Mouse (Mus musculus) heart, embryonic 16.5 days (tissue): ENCODE measurements around the gene Acss2. TPM values are rescaled to one million over a fixed set of nuclear protein-coding genes. Genes with fewer than 3 reads are reported as not detected.
"Not testable (repeated sequence)": the region's sequence is repeated elsewhere in the genome, so short reads cannot be mapped to it uniquely, and the experiment has no call there.

Experiments
- ATAC-seq: fragments of 200-750 bp; cut with Nextera tagmentation; replicated peaks from 2 replicates; pipeline ENCODE4 v1.8.0; 2017; ENCODE audit warnings: moderate number of reproducible peaks; ENCODE audit not compliant: insufficient read depth, low FRiP score; ENCODE audit errors: extremely low read depth
- H3K27ac ChIP-seq: fragments of 300-500 bp; sonication (generic); 2 replicates; pipeline ENCODE4 v1.5.1; 2014; ENCODE audit warnings: mild to moderate bottlenecking, low read length, control low read depth, moderate library complexity
- H3K27me3 ChIP-seq: fragments of 300-500 bp; sonication (generic); 2 replicates; pipeline ENCODE4 v1.6.1; 2014; ENCODE audit warnings: low read length, mixed read lengths; ENCODE audit not compliant: control insufficient read depth, insufficient read depth
- H3K36me3 ChIP-seq: fragments of 300-500 bp; sonication (generic); 2 replicates; pipeline ENCODE4 v1.6.1; 2014; ENCODE audit not compliant: control insufficient read depth, insufficient read depth
- H3K4me1 ChIP-seq: fragments of 300-500 bp; sonication (generic); 2 replicates; pipeline ENCODE4 v1.6.1; 2014; ENCODE audit warnings: low read length, mixed read lengths; ENCODE audit not compliant: control insufficient read depth, insufficient read depth
- H3K4me2 ChIP-seq: fragments of 300-500 bp; sonication (generic); 2 replicates; pipeline ENCODE4 v1.6.1; 2014; ENCODE audit warnings: low read depth, mild to moderate bottlenecking, control low read depth, low read length
- H3K4me3 ChIP-seq: fragments of 300-500 bp; sonication (generic); 2 replicates; pipeline ENCODE4 v1.5.1; 2014; ENCODE audit warnings: mild to moderate bottlenecking, control low read depth, low read length
- H3K9ac ChIP-seq: fragments of 300-500 bp; sonication (generic); 2 replicates; pipeline ENCODE4 v1.6.1; 2014; ENCODE audit warnings: low read length, control low read depth
- H3K9me3 ChIP-seq: fragments of 300-500 bp; sonication (generic); replicated peaks from 2 replicates; pipeline ENCODE4 v1.6.1; 2016; ENCODE audit warnings: low read length; ENCODE audit not compliant: control insufficient read depth
- WGBS: fragments of 180-500 bp; shearing (Covaris S2); extraction: QIAGEN DNeasy Blood & Tissue Kit; methylation state at CpG from one replicate; pipeline ENCODE4 v1.1.7; 2014; 5-methylcytosine and 5-hydroxymethylcytosine counted together
- polyA plus RNA-seq: library from polyadenylated mRNA; unstranded; fragments of >200 nt; fragmentation: Nextera tagmentation; extraction: Ambion mirVana; gene quantifications from 2 replicates; pipeline ENCODE4 v1.2.1, GENCODE M21; 2015

Gene Acss2
- polyA plus RNA-seq, 1 experiment from 2014 or later, result 24.7 TPM

- Histone ChIP-seq H3K9ac (no peak overlapping the region), H3K4me1 (peaks cover 5% of the 10 kb centered on the region), H3K9me3 (no peaks in the 10 kb centered on the region), H3K36me3 (no peaks in the 10 kb centered on the region), H3K4me2 (no peak overlapping the region), H3K27me3 (no peaks in the 10 kb centered on the region), H3K4me3 (no peak overlapping the region), H3K27ac (no peak overlapping the region)
- no peak for ATAC-seq
Measured at GRCm38 (mm10) chr2:155536292-155536691, 18.5 kb downstream of the Acss2 start.

GRCm38 (mm10) chr2:155537761-155538462 lies 20.2 kb downstream of the Acss2 start:
- Histone ChIP-seq H3K27me3 (no peaks in the 10 kb centered on the region), H3K9ac (no peak overlapping the region), H3K4me1 (peaks cover 8% of the 10 kb centered on the region), H3K9me3 (no peaks in the 10 kb centered on the region), H3K4me3 (no peak overlapping the region), H3K27ac (no peak overlapping the region), H3K4me2 (no peak overlapping the region), H3K36me3 (no peaks in the 10 kb centered on the region)
- no peak for ATAC-seq
- 65% methylated on average over 5 of the region's 5 CpGs for WGBS

GRCm38 (mm10) chr2:155538463-155539057 lies 20.8 kb downstream of the Acss2 start:
- H3K4me1 ChIP-seq, H3K36me3 ChIP-seq, H3K27ac ChIP-seq, ATAC-seq, H3K9ac ChIP-seq, H3K4me2 ChIP-seq, H3K9me3 ChIP-seq, H3K27me3 ChIP-seq: not testable (repeated sequence)
- 76% methylated on average over 16 of the region's 19 CpGs for WGBS
- 0 out of 2 replicates have a peak overlapping the region, but pooled peaks have one; percentile 8 for H3K4me3 ChIP-seq

GRCm38 (mm10) chr2:155539696-155540095 lies 21.9 kb downstream of the Acss2 start:
- H3K36me3 ChIP-seq, result no peaks in the 10 kb centered on the region
- H3K27ac ChIP-seq, result no peak overlapping the region; the same call in 1 of the 2 replicates
- H3K9me3 ChIP-seq, result no peaks in the 10 kb centered on the region
- peaks cover 8% of the 10 kb centered on the region for H3K4me1 ChIP-seq
- no peak for ATAC-seq
- no peak overlapping the region for H3K4me3 ChIP-seq
- H3K4me2 ChIP-seq, result no peak overlapping the region
- no peak overlapping the region for H3K9ac ChIP-seq
- H3K27me3 ChIP-seq, result no peaks in the 10 kb centered on the region

- Histone ChIP-seq H3K9ac (peak overlapping the region; percentile 14), H3K4me2 (peak overlapping the region; percentile 36)
- 24% methylated on average over 6 of the region's 6 CpGs for WGBS
Measured at GRCm38 (mm10) chr2:155540822-155541458, 23.2 kb downstream of the Acss2 start.

GRCm38 (mm10) chr2:155546955-155547354 lies 29.2 kb downstream of the Acss2 start:
- no peaks in the 10 kb centered on the region for H3K36me3 ChIP-seq
- no peak overlapping the region for H3K27ac ChIP-seq
- WGBS, result 86% methylated on average over 1 of the region's 1 CpGs
- H3K4me3 ChIP-seq, result no peak overlapping the region
- H3K4me1 ChIP-seq, result no peaks in the 10 kb centered on the region
- H3K9ac ChIP-seq, result no peak overlapping the region
- ATAC-seq, result no peak
- H3K9me3 ChIP-seq, result no peaks in the 10 kb centered on the region
- no peaks in the 10 kb centered on the region for H3K27me3 ChIP-seq
- H3K4me2 ChIP-seq, result no peak overlapping the region

More at GRCm38 (mm10) chr2:155540822-155541458, 23.2 kb downstream of the Acss2 start:
- Histone ChIP-seq H3K9me3 (no peaks in the 10 kb centered on the region), H3K4me1 (peaks cover 8% of the 10 kb centered on the region), H3K4me3 (no peak overlapping the region), H3K27ac (peak overlapping the region; percentile 90), H3K36me3 (no peaks in the 10 kb centered on the region), H3K27me3 (no peaks in the 10 kb centered on the region)
- ATAC-seq, result peak; percentile 77

- Histone ChIP-seq H3K36me3 (no peaks in the 10 kb centered on the region), H3K27ac (no peak overlapping the region), H3K4me3 (no peak overlapping the region), H3K9me3 (no peaks in the 10 kb centered on the region), H3K9ac (no peak overlapping the region), H3K4me1 (no peaks in the 10 kb centered on the region), H3K4me2 (no peak overlapping the region), H3K27me3 (no peaks in the 10 kb centered on the region)
- no peak for ATAC-seq
Measured at GRCm38 (mm10) chr2:155552336-155552735, 34.6 kb downstream of the Acss2 start.

GRCm38 (mm10) chr2:155552949-155553354 lies 35.2 kb downstream of the Acss2 start:
- Histone ChIP-seq H3K4me3 (no peak overlapping the region), H3K9ac (no peak overlapping the region), H3K27ac (0 out of 2 replicates have a peak overlapping the region, but pooled peaks have one; percentile 35), H3K4me1 (no peaks in the 10 kb centered on the region), H3K4me2 (no peak overlapping the region), H3K27me3 (no peaks in the 10 kb centered on the region), H3K36me3 (no peaks in the 10 kb centered on the region), H3K9me3 (no peaks in the 10 kb centered on the region)
- peak; percentile 56 for ATAC-seq

GRCm38 (mm10) chr2:155554426-155554985 lies 36.8 kb downstream of the Acss2 start:
- Histone ChIP-seq H3K36me3 (peaks cover 5% of the 10 kb centered on the region), H3K27ac (no peak overlapping the region), H3K4me2 (no peak overlapping the region), H3K9ac (no peak overlapping the region), H3K4me1 (no peaks in the 10 kb centered on the region), H3K27me3 (no peaks in the 10 kb centered on the region), H3K9me3 (no peaks in the 10 kb centered on the region), H3K4me3 (no peak overlapping the region)
- 72% methylated on average over 2 of the region's 2 CpGs for WGBS
- ATAC-seq, result no peak
